Mouse (Mus musculus) 416B (cell line): ENCODE results near the gene Scel.
A peak's percentile ranks its signal among the peaks of the same experiment; 100 is the strongest.
"Not testable (repeated sequence)": the region's sequence is repeated elsewhere in the genome, so short reads cannot be mapped to it uniquely, and the experiment has no call there.

Source experiments
- DNase-seq: peaks from one replicate; pipeline ENCODE4 v3.0.0; 2011; ENCODE audit warnings: low read depth

The Scel gene

GRCm38 (mm10) chr14:103512802-103513472, at the start of gene Scel:
Gene Scel (plus strand): TSS chr14:103513342.
- DNase-seq = peak; percentile 23

DNA sequence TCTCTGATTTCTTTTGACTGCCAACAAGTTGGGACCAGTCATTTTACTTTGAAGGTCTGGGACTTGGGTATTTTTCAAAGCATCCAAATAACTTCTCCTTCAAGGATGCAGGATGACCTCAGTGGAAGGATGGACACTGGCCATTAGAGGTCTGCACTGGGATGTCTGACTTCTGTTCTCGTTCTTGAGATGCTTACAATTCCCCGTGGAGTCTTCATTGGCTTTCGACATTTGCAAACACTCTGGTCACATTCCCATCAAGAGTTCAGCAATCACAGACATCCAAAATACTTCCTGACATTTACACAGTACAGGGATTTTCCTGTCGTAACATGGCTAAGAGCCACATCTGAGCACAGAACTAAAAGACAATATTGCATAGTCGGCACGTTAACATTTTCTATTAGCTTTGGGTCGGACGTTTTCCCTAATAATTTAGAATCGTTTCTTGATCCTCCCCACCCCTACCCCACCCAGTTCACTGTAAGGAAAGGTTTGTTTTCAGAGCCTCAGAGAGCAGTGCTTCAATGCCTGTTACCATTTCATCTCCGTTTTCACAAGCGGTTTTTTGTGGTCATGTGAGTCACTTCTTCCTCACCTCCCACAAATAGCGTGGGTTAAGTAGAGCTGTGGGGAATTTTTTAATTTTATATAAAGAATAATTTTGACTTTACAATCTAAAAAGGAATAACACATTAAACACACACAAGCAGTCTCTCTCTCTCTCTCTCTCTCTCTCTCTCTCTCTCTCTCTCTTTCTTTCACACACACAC, 44.3 kb upstream of the Scel start:
- DNase-seq = peak; percentile 85

DNA sequence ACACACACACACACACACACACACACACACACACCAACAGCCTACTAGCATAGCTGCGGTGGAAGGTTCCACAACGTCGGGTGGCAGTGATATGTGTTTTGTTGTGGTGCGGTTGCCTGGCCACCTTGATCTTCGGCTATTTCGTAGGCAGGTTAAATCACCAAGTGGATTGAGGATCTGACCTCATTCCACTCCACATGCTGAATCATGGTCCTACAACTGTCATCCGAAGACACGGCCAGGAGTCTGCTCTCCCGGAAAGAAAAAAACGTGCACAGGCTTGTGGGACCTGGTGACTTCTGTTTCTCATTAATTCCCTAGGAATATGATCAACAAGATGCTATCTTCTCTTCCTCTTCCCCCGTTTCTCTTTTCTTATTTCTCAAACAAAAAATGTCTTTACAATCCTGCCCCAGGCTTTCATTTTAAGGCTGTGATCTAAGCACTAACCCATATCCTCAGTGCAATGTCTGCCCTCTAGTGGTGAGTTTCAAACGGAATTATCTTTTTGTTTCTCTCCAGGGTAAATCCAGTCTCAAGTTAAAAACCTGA, 43.6 kb upstream of the Scel start:
- DNase-seq = peak; percentile 95

DNA sequence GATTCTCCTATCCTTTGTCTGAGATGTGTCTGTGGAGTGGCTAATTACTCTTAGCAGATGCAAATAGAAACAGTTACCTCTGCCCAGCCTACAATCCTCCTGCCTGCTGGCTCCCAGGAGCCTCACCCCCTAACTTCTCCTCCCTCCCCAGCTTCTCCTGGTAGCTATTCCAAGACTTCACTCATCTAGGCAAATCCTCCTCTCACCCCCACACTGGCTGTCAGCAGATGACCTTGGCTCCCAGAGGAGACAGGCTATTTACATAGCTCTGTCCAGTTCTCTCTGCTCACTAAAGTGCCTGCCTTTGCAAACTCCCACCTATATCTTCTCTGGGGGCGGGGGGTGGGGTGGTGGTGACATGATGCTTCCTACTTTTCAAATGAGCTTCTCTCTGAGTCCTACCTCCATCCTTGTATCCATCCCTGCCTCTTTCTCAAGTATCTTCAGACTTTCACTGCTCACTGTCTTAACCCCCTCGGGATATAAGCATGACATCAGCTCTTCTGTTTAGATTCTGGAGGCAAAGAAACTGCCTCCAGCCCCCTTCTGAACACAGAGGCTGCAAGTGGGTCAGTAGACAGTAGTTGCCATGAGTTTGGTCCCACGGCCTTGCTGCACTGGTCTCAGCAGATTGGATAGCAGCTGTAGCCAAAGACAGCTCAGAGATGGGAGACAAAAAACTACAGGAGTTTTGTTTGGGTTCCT, 41.9 kb upstream of the Scel start:
- DNase-seq = no peak

GRCm38 (mm10) chr14:103471806-103472553, 41.2 kb upstream of the Scel start:
- DNase-seq = no peak

DNA sequence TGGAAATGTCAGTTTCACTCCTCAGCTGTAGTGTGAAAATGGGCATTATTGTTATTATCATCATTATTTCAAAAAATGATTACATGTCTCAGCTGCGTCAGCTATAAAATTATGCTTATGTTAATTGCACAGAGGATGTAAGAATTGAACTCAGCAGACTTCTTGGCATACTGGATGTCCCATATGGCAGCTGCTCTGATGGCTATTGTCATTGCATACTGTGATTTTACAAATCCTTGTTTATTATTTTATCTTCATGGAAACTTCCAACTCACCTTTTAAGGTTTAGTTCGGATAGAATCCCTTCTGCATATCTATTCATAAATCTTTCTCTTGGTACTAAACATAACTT, 40.6 kb upstream of the Scel start:
- no peak for DNase-seq

GRCm38 (mm10) chr14:103475312-103475711, 37.8 kb upstream of the Scel start:
- DNase-seq = no peak

- DNase-seq = not testable (repeated sequence)
Measured at GRCm38 (mm10) chr14:103476232-103476631, 36.9 kb upstream of the Scel start.

DNA sequence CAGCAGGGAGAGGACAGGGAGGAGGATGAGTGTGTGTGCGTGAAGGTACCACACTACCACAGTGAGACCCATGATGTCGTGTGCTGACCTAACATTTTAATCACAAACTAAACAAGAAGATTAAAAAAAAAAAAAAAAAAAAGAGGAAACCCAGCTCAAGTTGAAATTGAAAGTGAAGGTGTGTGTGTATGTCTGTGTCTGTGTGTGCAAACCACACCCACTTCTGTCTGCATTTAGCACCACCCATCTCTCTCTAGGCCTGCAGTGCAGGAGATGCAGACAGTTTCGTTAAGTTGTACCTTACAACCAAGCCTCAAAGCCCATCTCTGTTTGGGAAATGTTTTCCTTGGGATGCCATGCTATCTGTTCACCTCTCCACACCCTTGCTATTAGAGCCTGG, 35.9 kb upstream of the Scel start:
- peak; percentile 44 for DNase-seq

GRCm38 (mm10) chr14:103477959-103478358, 35.2 kb upstream of the Scel start:
- no peak for DNase-seq

GRCm38 (mm10) chr14:103479446-103479845, 33.7 kb upstream of the Scel start:
- DNase-seq = peak; percentile 26

- DNase-seq = peak; percentile 14
Measured at GRCm38 (mm10) chr14:103481514-103481913, 31.6 kb upstream of the Scel start.

DNA sequence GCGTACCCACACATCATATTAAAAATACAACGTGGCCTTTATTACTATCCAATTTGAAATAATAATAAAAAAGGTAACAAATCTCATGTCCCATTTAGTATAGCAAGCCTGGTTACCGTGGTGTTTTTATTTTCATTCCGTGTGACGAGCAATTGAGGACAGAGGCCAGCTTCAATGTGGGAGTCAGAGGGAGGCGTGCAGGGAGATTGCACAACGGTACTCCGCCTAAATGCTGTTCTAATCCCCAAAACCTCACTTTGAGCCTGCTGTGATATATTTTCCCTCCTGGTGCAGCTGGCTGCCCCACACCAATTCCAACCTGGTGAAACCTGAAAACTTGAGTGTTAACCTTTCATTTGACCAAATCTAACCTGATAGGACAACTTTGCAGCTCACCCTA, 27.5 kb upstream of the Scel start:
- no peak for DNase-seq

GRCm38 (mm10) chr14:103486974-103487373, 26.2 kb upstream of the Scel start:
- DNase-seq = peak; percentile 15

DNA sequence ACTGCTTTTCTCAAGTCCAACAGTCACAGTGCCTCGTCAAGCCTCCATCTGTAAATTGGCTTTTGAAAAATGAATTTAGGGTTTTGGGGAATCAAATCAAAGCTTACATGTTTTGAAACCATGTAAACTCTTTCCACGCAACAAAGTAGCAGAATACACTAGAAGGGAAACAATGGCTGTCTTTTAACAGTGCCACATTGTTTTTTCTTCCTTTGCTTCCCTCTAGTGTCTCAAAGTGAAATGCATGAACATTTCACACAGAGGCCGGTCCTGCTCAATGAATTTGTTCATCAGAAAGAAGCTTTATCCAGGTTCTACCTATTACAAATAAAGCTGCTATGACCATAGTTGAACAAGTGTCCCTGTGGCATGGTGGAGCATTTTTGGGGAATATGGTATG, 24.5 kb upstream of the Scel start:
- DNase-seq = peak; percentile 47

DNA sequence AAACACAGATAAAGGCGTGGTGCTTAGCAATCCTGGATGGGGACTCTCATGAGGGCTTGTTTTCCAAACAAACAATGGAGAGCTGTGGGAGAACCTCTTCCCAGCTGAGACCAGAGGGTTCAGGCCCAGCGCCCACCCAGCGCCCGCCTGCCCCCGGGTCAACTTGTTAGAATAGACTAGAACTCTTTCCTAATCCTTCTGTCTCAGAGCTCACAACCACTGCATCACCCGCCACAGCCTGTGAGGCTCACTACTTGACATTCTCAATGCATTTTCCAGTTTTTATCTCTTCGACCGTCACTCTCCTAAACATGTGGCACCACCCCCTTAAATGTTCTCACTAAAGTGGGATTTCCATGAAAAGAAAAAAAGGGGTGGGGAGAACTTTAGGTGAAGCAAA, 14.9 kb upstream of the Scel start:
- no peak for DNase-seq

GRCm38 (mm10) chr14:103498613-103499012, 14.5 kb upstream of the Scel start:
- peak; percentile 12 for DNase-seq

DNA sequence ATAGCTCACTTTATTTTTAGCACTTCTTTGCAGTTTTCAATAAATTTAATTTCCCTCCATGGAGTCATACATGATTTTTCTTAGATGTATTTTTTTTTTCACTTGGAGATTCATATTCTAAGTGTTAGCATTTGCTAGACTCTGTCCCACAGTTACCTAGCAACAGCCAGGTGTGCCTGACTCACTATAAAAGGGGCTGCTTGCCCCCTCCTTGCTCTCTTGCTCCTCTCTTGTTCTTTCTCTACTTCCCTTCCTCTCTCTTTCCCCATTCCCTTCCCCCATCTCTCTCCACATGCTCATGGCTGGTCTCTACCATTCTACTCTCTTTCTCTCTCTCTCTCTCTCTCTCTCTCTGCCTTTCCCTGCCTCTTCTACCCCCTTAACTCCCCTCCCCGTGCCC, 14.1 kb upstream of the Scel start:
- no peak for DNase-seq

GRCm38 (mm10) chr14:103500309-103500708, 12.8 kb upstream of the Scel start:
- peak; percentile 7 for DNase-seq

DNA sequence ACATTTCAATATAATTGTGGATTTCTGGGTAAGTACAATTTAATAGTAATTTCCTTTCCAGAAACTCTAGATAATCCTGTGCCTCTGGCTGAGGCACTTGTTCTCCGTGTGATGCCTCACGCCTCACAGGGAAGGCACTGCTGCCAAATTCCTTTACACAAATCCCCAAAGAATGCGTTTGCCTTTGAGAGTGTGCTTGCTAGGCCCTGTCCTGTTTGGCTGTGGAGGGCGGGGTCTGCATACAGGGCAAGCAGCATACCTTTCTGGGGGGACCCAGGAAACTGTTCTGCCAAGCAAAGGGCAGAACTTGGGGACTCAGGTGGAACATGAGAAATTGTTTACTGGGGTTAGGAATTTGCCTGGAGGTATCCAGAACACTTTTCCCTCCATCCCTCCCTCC, 12.2 kb upstream of the Scel start:
- DNase-seq = no peak

DNA sequence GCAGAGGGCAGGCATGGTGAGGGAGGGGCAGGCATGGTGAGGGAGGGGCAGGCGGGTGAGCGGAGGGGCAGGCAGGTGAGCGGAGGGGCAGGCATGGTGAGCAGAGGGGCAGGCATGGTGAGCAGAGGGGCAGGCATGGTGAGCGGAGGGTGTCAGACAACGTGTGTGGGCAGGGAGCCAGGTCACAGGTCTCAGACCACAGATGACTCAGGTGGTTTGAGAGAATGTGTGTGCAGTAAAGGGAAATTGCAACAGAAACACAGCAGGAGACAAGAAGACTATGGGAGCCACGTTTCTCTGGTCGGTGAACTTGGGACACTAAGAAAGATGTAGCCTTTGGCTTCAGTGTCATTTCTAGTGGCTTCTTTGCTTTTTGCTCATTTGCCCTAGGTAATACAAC, 8.6 kb upstream of the Scel start:
- DNase-seq = peak; percentile 81

DNA sequence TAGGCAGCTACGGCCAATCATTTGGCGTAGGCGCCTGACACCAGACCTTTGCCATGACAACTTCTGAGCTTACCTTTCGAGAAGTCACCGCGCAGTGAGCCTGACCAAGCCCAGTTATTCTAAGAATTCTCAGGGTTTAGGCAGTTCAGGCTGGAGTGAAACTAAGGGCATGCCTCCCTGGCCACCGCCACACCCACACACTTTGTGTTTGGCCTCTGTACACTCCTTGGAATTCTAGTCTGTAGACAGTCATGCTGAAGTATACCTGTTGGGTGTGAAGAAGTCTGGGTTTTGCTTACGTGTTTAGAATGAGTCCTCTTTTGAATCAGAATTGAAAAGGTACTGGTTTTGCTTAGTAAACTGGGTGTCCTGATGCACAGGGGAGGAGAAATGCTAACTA, 3.6 kb upstream of the Scel start:
- DNase-seq = no peak
